ENCODE assay signal across 8 mouse cellular contexts in the genomic region with DNA sequence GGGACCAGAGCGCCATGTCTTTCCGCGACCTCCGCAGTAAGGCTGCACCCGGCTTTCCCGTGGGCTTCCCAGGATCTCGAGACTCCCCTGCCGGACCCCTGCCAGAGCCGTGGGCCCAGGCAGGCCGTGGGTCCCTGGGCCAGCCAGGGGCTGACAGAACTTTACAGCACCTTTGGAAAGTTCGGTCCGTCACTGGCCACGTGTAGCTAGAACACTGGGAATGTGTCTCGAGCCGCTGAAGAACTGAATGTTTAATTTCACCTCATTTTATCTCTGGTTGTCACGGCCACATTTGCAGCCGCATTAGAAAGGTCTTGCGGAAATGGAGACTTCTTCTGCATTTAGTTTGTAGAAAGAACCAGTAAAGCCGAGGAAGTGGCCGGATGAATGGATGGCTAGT. TPM values are rescaled to one million over a fixed set of nuclear protein-coding genes. Genes with fewer than 3 reads are reported as not detected.
DNase-seq lines count a peak whose midpoint lies in the region; ATAC-seq and TF ChIP-seq lines count a peak whose summit lies in the region.

No protein-coding gene starts in this region.

- peak; percentile 6; the same call in 1 of the 2 replicates for ATAC-seq in heart, postnatal 0 days (ENCODE audit: insufficient read depth, low read depth)
- peak; percentile 42 for ATAC-seq in Patski
- ATAC-seq in hindbrain, embryonic 13.5 days (ENCODE audit: low FRiP score) = no peak
- ATAC-seq in midbrain, embryonic 13.5 days = no peak

- TF ChIP-seq EP300 in heart, postnatal 0 days (IDR thresholded peaks at IDR 0.05; ENCODE audit: low read depth) = no peak

- POLR2A ChIA-PET in Patski (lab: Charles Lee) = no interaction called here

- peaks cover 47% of the 10 kb centered on the region for H3K36me3 ChIP-seq in heart, postnatal 0 days (replicated peaks; ENCODE audit: control insufficient read depth, insufficient read depth, low read length)
- H3K36me3 ChIP-seq in hindbrain, embryonic 13.5 days = peaks cover 49% of the 10 kb centered on the region
- H3K36me3 ChIP-seq in midbrain, embryonic 13.5 days = peaks cover 47% of the 10 kb centered on the region

- WGBS in heart, postnatal 0 days = 5% methylated on average over 20 of the region's 20 CpGs
- WGBS in hindbrain, embryonic 13.5 days = 12% methylated on average over 20 of the region's 20 CpGs
- WGBS in midbrain, embryonic 13.5 days = 9% methylated on average over 20 of the region's 20 CpGs

- intact Hi-C loops in heart, postnatal 25 days (cut with DNase I) = loop anchor here (2.0 to 10.0 kb wide), 3 partner anchors 62 to 164 kb away; partner anchors contain the start of genes Slx4, Zfp174 and Zfp263

- CTCF ChIA-PET in Patski (lab: Charles Lee) = interaction anchor here (0.8 to 2.2 kb wide), 9 partner anchors 8 to 166 kb away, joined by 3 to 7 read pairs (median 3); partner anchors contain the start of genes Olfr15 and Zfp263

- H3K4me2 ChIP-seq in heart, postnatal 0 days (ENCODE audit: low read depth, low read length) = peak overlapping the region; percentile 90
- H3K4me2 ChIP-seq in hindbrain, embryonic 13.5 days = peak overlapping the region; percentile 68
- H3K4me2 ChIP-seq in midbrain, embryonic 13.5 days (replicated peaks) = peak overlapping the region; percentile 77

- peak overlapping the region; percentile 68 for H3K27ac ChIP-seq in heart, postnatal 0 days (ENCODE audit: low read depth)
- H3K27ac ChIP-seq in hindbrain, embryonic 13.5 days = peak overlapping the region; percentile 84
- H3K27ac ChIP-seq in midbrain, embryonic 13.5 days = peak overlapping the region; percentile 78

- in situ Hi-C loops in Patski (cut with MboI; ENCODE audit: low pct_unique_long_range_greater_than_20kb) = loop anchor here (10.0 kb wide), 1 partner anchor 164 kb away; the partner anchor contains the start of gene Zfp263

- H3K4me1 ChIP-seq in heart, postnatal 0 days (ENCODE audit: control insufficient read depth, insufficient read depth) = peaks cover 7% of the 10 kb centered on the region; the same call in 1 of the 2 replicates
- H3K4me1 ChIP-seq in hindbrain, embryonic 13.5 days (replicated peaks) = peaks cover 21% of the 10 kb centered on the region
- peaks cover 21% of the 10 kb centered on the region for H3K4me1 ChIP-seq in midbrain, embryonic 13.5 days (replicated peaks)

- peak overlapping the region; percentile 65 for H3K4me3 ChIP-seq in heart, postnatal 0 days (ENCODE audit: low read depth, low read length)
- H3K4me3 ChIP-seq in hindbrain, embryonic 13.5 days = peak overlapping the region; percentile 64
- H3K4me3 ChIP-seq in midbrain, embryonic 13.5 days (replicated peaks) = peak overlapping the region; percentile 62

- H3K27me3 ChIP-seq in heart, postnatal 0 days (ENCODE audit: control insufficient read depth, insufficient read depth, low read length) = no peaks in the 10 kb centered on the region
- no peaks in the 10 kb centered on the region for H3K27me3 ChIP-seq in Patski
- H3K27me3 ChIP-seq in hindbrain, embryonic 13.5 days = no peaks in the 10 kb centered on the region
- no peaks in the 10 kb centered on the region for H3K27me3 ChIP-seq in midbrain, embryonic 13.5 days

- H3K9me3 ChIP-seq in heart, postnatal 0 days (replicated peaks; ENCODE audit: control insufficient read depth, low read length) = no peaks in the 10 kb centered on the region
- H3K9me3 ChIP-seq in hindbrain, embryonic 13.5 days = no peaks in the 10 kb centered on the region
- H3K9me3 ChIP-seq in midbrain, embryonic 13.5 days = no peaks in the 10 kb centered on the region

- no peak for TF ChIP-seq CTCF in heart, postnatal 0 days (IDR thresholded peaks at IDR 0.05; ENCODE audit: low read depth)
- no peak for TF ChIP-seq CTCF in Patski (IDR thresholded peaks at IDR 0.05)

- DNase-seq in heart, postnatal 0 days (ENCODE audit: low spot score) = no peak
- DNase-seq in heart, postnatal 25 days (ENCODE audit: low spot score) = no peak
- DNase-seq in Patski (ENCODE audit: low read depth, low spot score) = no peak
- DNase-seq in frontal cortex, postnatal 14 days (ENCODE audit: low spot score in 2 of 2) = no peak
- DNase-seq in thymus, postnatal 25 days = no peak
- no peak for DNase-seq in adrenal gland, postnatal 36 days

- H3K9ac ChIP-seq in heart, postnatal 0 days (replicated peaks; ENCODE audit: low read depth, low read length) = peak overlapping the region; percentile 71
- H3K9ac ChIP-seq in hindbrain, embryonic 13.5 days = peak overlapping the region; percentile 80
- H3K9ac ChIP-seq in midbrain, embryonic 13.5 days (replicated peaks) = peak overlapping the region; percentile 69

RNA-seq across cellular contexts. Expression of gene Cluap1, which starts 0.5 kb away (rescaled TPM):
- total RNA-seq in heart, postnatal 0 days (2014; rRNA removed; ENCODE audit: low replicate concordance) = 5.6 and 18.4 TPM in 2 replicates
- polyA plus RNA-seq in heart, postnatal 0 days (2015; fragmentation: Nextera tagmentation; extraction: Ambion mirVana) = 14.9 and 16.2 TPM in 2 replicates
- 10 to 100 TPM in 1 of 2 experiments, 1 to 10 TPM in 1; 9.1 to 11.8 TPM for total RNA-seq in heart, postnatal 25 days (2021)
- polyA plus RNA-seq in Patski (2021) = 37.7 TPM
- 34.4 and 35.8 TPM in 2 replicates for polyA plus RNA-seq in hindbrain, embryonic 13.5 days (2015; fragmentation: Nextera tagmentation; extraction: Ambion mirVana)
- 33.2 and 33.4 TPM in 2 replicates for polyA plus RNA-seq in midbrain, embryonic 13.5 days (2015; fragmentation: Nextera tagmentation; extraction: Ambion mirVana)
- total RNA-seq in adrenal gland, postnatal 36 days (2021) = 10 to 100 TPM; 16.9 to 20.8 TPM

RNA-seq across cellular contexts. Expression of gene 1700037C18Rik, which starts 0.6 kb away (rescaled TPM):
- total RNA-seq in heart, postnatal 0 days (2014; rRNA removed; ENCODE audit: low replicate concordance) = 3.2 and 4.0 TPM in 2 replicates
- polyA plus RNA-seq in heart, postnatal 0 days (2015; fragmentation: Nextera tagmentation; extraction: Ambion mirVana) = 9.2 and 10.0 TPM in 2 replicates
- total RNA-seq in heart, postnatal 25 days (2021) = 1 to 10 TPM; 3.0 to 3.7 TPM
- polyA plus RNA-seq in Patski (2021) = 13.1 TPM
- polyA plus RNA-seq in hindbrain, embryonic 13.5 days (2015; fragmentation: Nextera tagmentation; extraction: Ambion mirVana) = 9.9 and 11.9 TPM in 2 replicates
- 11.1 and 12.2 TPM in 2 replicates for polyA plus RNA-seq in midbrain, embryonic 13.5 days (2015; fragmentation: Nextera tagmentation; extraction: Ambion mirVana)
- 1 to 10 TPM; 3.2 to 4.0 TPM for total RNA-seq in adrenal gland, postnatal 36 days (2021)

RNA-seq across cellular contexts. Expression of gene Gm20695, which starts 24.7 kb away (rescaled TPM):
- not detected in 2 replicates for total RNA-seq in heart, postnatal 0 days (2014; rRNA removed; ENCODE audit: low replicate concordance)
- polyA plus RNA-seq in heart, postnatal 0 days (2015; fragmentation: Nextera tagmentation; extraction: Ambion mirVana) = 0.93 and 1.2 TPM in 2 replicates
- total RNA-seq in heart, postnatal 25 days (2021) = not detected
- 0.59 TPM for polyA plus RNA-seq in Patski (2021)
- polyA plus RNA-seq in hindbrain, embryonic 13.5 days (2015; fragmentation: Nextera tagmentation; extraction: Ambion mirVana) = 5.1 and 6.3 TPM in 2 replicates
- polyA plus RNA-seq in midbrain, embryonic 13.5 days (2015; fragmentation: Nextera tagmentation; extraction: Ambion mirVana) = 1.6 and 4.9 TPM in 2 replicates
- 1 to 10 TPM; 1.3 to 1.5 TPM for total RNA-seq in adrenal gland, postnatal 36 days (2021)

RNA-seq across cellular contexts. Expression of gene Zfp597, which starts 24.8 kb away (rescaled TPM):
- 7.4 and 9.2 TPM in 2 replicates for total RNA-seq in heart, postnatal 0 days (2014; rRNA removed; ENCODE audit: low replicate concordance)
- polyA plus RNA-seq in heart, postnatal 0 days (2015; fragmentation: Nextera tagmentation; extraction: Ambion mirVana) = 3.3 and 4.3 TPM in 2 replicates
- total RNA-seq in heart, postnatal 25 days (2021) = 10 to 100 TPM in 1 of 2 experiments, 1 to 10 TPM in 1; 9.6 to 13.5 TPM
- polyA plus RNA-seq in Patski (2021) = 6.6 TPM
- 14.2 and 18.4 TPM in 2 replicates for polyA plus RNA-seq in hindbrain, embryonic 13.5 days (2015; fragmentation: Nextera tagmentation; extraction: Ambion mirVana)
- polyA plus RNA-seq in midbrain, embryonic 13.5 days (2015; fragmentation: Nextera tagmentation; extraction: Ambion mirVana) = 15.2 and 17.5 TPM in 2 replicates
- total RNA-seq in adrenal gland, postnatal 36 days (2021) = 10 to 100 TPM; 14.1 to 21.7 TPM

RNA-seq across cellular contexts. Expression of gene Naa60, which starts 36.9 kb away (rescaled TPM):
- total RNA-seq in heart, postnatal 0 days (2014; rRNA removed; ENCODE audit: low replicate concordance) = 23.6 and 24.2 TPM in 2 replicates
- 32.2 and 33.0 TPM in 2 replicates for polyA plus RNA-seq in heart, postnatal 0 days (2015; fragmentation: Nextera tagmentation; extraction: Ambion mirVana)
- 10 to 100 TPM; 47.9 to 53.7 TPM for total RNA-seq in heart, postnatal 25 days (2021)
- 53.5 TPM for polyA plus RNA-seq in Patski (2021)
- polyA plus RNA-seq in hindbrain, embryonic 13.5 days (2015; fragmentation: Nextera tagmentation; extraction: Ambion mirVana) = 80.0 and 83.1 TPM in 2 replicates
- 79.7 and 80.5 TPM in 2 replicates for polyA plus RNA-seq in midbrain, embryonic 13.5 days (2015; fragmentation: Nextera tagmentation; extraction: Ambion mirVana)
- total RNA-seq in adrenal gland, postnatal 36 days (2021) = 100 to 1,000 TPM in 1 of 2 experiments, 10 to 100 TPM in 1; 74.8 to 115 TPM

Comparison
In these comparisons a context has a peak if more than half of its experiments do, and no peak if none do; other contexts are left out.
1. ATAC-seq: peak in heart, postnatal 0 days (single experiment) and Patski (single experiment); none in hindbrain, embryonic 13.5 days (single experiment) and midbrain, embryonic 13.5 days (single experiment).
2. Peak in every context shown above with its lines, with median percentiles within 50 percentile points of each other: H3K27ac ChIP-seq, H3K4me2 ChIP-seq, H3K4me3 ChIP-seq and H3K9ac ChIP-seq.